Mouse (Mus musculus) midbrain, embryonic 11.5 days (tissue): ENCODE results near the gene Lim2. TPM values are rescaled to one million over a fixed set of nuclear protein-coding genes. Genes with fewer than 3 reads are reported as not detected.
"Not testable (repeated sequence)": the region's sequence is repeated elsewhere in the genome, so short reads cannot be mapped to it uniquely, and the experiment has no call there.

Experiments used
- ATAC-seq: fragments of 200-750 bp; cut with Nextera tagmentation; 2 replicates; pipeline ENCODE4 v1.8.0; 2017; ENCODE audit warnings: moderate TSS enrichment, moderate library complexity; ENCODE audit not compliant: low FRiP score
- DNase-seq: peaks from one replicate; pipeline ENCODE4 v3.0.0; 2015; ENCODE audit warnings: low spot score; ENCODE audit errors: missing footprints
- H3K27ac ChIP-seq: fragments of 300-500 bp; sonication (generic); 2 replicates; pipeline ENCODE4 v1.5.1; 2014; ENCODE audit warnings: low read depth, low read length
- H3K27me3 ChIP-seq: fragments of 300-500 bp; sonication (generic); 2 replicates; pipeline ENCODE4 v1.6.1; 2014; ENCODE audit warnings: mild to moderate bottlenecking, low read length, moderate library complexity, mixed read lengths; ENCODE audit not compliant: control insufficient read depth, insufficient read depth
- H3K36me3 ChIP-seq: fragments of 300-500 bp; sonication (generic); 2 replicates; pipeline ENCODE4 v1.6.1; 2014; ENCODE audit warnings: mild to moderate bottlenecking, low read length, moderate library complexity, mixed read lengths; ENCODE audit not compliant: control insufficient read depth, insufficient read depth
- H3K4me1 ChIP-seq: fragments of 300-500 bp; sonication (generic); 2 replicates; pipeline ENCODE4 v1.6.1; 2014; ENCODE audit warnings: low read length; ENCODE audit not compliant: control insufficient read depth, insufficient read depth
- H3K4me2 ChIP-seq: fragments of 300-500 bp; sonication (generic); 2 replicates; pipeline ENCODE4 v1.6.1; 2014; ENCODE audit warnings: mild to moderate bottlenecking, moderate library complexity
- H3K4me3 ChIP-seq: fragments of 300-500 bp; sonication (generic); 2 replicates; pipeline ENCODE4 v1.5.1; 2014; ENCODE audit warnings: low read depth, low read length
- H3K9ac ChIP-seq: fragments of 300-500 bp; sonication (generic); 2 replicates; pipeline ENCODE4 v1.6.1; 2014; ENCODE audit warnings: low read length
- H3K9me3 ChIP-seq: fragments of 300-500 bp; sonication (generic); 2 replicates; pipeline ENCODE4 v1.6.1; 2016; ENCODE audit warnings: low read length; ENCODE audit not compliant: control insufficient read depth
- WGBS: fragments of 180-500 bp; shearing (Covaris S2); extraction: QIAGEN DNeasy Blood & Tissue Kit; methylation state at CpG from one replicate; pipeline ENCODE4 v1.1.7; 2014; 5-methylcytosine and 5-hydroxymethylcytosine counted together
- polyA plus RNA-seq: library from polyadenylated mRNA; unstranded; fragments of >200 nt; fragmentation: Nextera tagmentation; extraction: Ambion mirVana; gene quantifications from 2 replicates; pipeline ENCODE4 v1.2.1, GENCODE M21; 2014

The Lim2 gene
- polyA plus RNA-seq, result 0.20 TPM in 1 of 2 replicates, not detected in the other

DNA sequence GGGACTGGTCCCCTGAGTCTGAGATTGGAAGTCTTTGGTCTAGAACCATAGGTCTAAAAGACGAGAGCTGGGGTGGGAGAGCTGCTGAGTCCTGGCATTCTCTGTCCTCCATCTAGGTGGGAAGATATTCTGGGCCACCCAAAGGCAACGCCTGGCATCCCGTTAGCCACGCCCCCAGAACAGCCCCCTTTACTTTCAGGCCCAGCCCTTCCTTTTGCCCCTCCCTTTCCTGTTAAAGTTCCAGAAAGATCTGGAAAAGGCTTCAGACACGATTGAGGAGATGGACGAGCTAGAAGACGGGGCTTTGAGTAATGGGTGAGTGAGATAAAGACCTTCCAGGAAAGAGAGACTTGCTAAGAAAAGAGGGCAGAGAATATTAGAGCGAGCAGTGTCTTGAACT is at the start of gene Lim2:
TSS of gene Lim2 (plus strand) at position 265 of the 400 bp plus-strand sequence.
- Histone ChIP-seq H3K4me1 (no peaks in the 10 kb centered on the region), H3K36me3 (no peaks in the 10 kb centered on the region), H3K9me3 (no peaks in the 10 kb centered on the region), H3K4me3 (no peak within 1 kb of the TSS), H3K27me3 (no peaks in the 10 kb centered on the region), H3K9ac (no peak within 1 kb of the TSS), H3K27ac (no peak within 1 kb of the TSS), H3K4me2 (no peak within 1 kb of the TSS)
- ATAC-seq (no peak), DNase-seq (no peak)
- 94% methylated on average over 8 of the region's 8 CpGs for WGBS

DNA sequence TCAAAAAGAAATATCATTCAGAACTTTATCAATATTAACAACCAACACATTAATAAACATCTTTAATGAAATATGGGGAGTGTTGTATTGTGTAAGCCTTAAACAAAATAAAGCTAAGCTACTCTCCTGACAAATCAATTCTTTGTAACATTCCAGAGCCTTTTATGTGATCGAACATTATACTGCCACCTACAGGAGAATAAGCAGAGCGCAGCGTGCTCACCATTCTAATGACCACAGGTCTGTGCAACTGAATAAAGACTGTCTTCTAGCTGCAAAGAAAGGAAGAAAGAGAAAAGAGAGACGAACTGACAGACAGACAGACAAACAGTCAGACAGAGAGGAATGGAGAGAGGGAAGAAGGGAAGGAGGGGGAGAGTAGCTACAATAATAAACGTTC is 49.2 kb upstream of the Lim2 start:
- ATAC-seq (no peak), DNase-seq (peak; percentile 89)
- 20% methylated on average over 5 of the region's 5 CpGs for WGBS

DNA sequence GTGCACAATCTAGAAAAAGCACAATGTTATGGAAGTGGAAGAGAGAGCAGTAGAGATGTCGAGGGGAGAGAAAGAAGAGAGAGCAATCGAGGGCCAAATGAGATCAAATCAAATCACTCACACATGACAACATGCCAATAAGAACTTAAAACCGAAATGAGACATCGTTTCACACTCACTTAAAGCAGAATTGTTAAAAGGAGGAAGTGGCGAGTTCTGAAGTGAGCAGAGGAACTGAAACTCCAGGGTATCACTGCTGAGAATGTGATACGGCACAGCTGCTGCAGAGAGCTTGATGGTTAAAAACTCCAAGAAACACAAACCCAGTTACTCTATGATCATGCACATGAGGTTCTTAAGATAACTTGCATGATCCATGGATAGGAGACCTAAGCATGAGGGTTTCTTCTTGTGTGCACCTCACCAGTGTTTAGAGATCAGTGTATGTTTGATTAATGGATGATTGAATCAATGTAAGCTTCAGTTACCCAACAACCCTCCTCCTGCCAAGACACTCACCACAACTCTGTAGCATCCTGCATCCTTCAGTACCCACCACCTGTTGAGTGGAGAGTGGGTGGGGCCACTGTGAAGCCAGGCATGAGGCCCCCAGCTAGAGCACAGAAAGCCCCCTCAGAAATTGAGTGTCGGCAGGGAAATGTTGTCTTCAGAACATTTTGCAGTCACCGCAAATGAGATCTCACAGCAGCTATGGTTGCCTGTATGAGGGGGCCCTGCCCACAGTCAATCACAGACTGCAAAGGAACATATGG is 34.9 kb upstream of the Lim2 start:
- no peaks in the 10 kb centered on the region for H3K36me3 ChIP-seq
- H3K4me1 ChIP-seq, result no peaks in the 10 kb centered on the region
- H3K27ac ChIP-seq, result no peak overlapping the region
- H3K4me3 ChIP-seq, result no peak overlapping the region
- H3K9ac ChIP-seq, result no peak overlapping the region
- ATAC-seq, result no peak
- H3K9me3 ChIP-seq, result no peaks in the 10 kb centered on the region
- WGBS, result 85% methylated on average over 8 of the region's 8 CpGs
- no peaks in the 10 kb centered on the region for H3K27me3 ChIP-seq
- no peak overlapping the region for H3K4me2 ChIP-seq
- no peak for DNase-seq

More for the DNA sequence above, 49.2 kb upstream of the Lim2 start:
- H3K36me3 ChIP-seq, result no peaks in the 10 kb centered on the region
- no peak overlapping the region for H3K4me3 ChIP-seq
- no peaks in the 10 kb centered on the region for H3K4me1 ChIP-seq
- no peak overlapping the region for H3K27ac ChIP-seq
- no peaks in the 10 kb centered on the region for H3K9me3 ChIP-seq
- H3K9ac ChIP-seq, result no peak overlapping the region
- H3K4me2 ChIP-seq, result no peak overlapping the region
- no peaks in the 10 kb centered on the region for H3K27me3 ChIP-seq

DNA sequence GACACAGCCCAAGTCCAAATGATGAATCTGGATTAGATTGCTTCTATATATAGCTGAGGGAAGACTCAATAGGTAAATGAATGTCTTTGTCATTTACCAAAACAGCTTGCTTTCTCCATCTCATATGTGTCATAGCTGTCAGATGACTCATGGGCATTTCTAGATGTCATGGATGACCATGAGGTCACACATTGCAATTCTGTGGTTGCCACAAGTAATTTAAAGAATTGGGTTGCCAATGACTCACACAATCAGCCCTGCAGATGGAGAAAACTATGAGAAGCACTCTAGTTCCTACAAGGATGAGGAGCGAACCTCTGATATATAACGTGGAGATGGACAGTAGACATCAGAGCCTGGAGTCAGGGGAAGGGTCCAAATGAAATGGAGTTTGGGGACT is 28.0 kb upstream of the Lim2 start:
- Histone ChIP-seq H3K4me1 (no peaks in the 10 kb centered on the region), H3K27me3 (no peaks in the 10 kb centered on the region), H3K36me3 (no peaks in the 10 kb centered on the region), H3K4me2 (no peak overlapping the region), H3K4me3 (no peak overlapping the region), H3K27ac (no peak overlapping the region), H3K9me3 (no peaks in the 10 kb centered on the region), H3K9ac (no peak overlapping the region)
- DNase-seq (no peak), ATAC-seq (no peak)
- 79% methylated on average over 2 of the region's 2 CpGs for WGBS

DNA sequence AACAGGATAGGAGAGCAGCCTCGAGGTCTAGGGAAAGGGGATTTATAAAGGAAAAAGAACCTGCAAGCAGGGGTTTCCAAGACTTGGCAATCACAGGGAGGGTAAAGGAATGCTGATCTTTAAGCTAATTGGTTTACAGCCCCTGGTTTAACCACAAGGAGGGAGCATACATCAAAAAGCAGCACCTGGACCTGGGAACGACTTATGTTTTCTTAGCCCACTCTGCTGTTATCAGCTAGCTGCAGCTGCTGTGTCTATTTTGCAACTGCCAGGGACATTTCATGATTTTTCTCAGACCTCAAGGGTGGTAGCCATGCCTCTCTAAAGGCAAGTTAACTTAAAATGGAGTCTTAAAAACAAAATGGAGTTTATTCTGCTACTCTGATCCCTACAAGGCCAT is 24.8 kb upstream of the Lim2 start:
- WGBS, result 57% methylated on average over 2 of the region's 2 CpGs
- no peak overlapping the region for H3K9ac ChIP-seq

DNA sequence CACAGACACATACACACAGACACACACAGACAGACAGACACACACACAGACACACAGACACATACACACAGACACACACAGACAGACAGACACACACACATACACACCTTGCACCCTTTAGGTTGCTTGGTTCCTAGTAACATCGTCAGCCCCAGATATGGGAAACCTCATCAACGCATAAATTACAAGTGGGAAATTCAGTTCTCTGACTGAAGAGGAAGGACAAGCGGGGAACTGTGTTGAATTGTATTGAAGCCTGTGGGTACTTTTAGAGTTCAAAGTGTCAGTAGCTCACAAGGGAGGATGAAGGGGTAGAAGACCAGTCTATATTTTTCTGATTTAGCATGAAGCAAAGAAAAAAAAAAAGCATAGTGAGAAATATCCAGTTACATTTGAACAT is 19.9 kb upstream of the Lim2 start:
- Histone ChIP-seq H3K9me3 (no peaks in the 10 kb centered on the region), H3K36me3 (no peaks in the 10 kb centered on the region), H3K27ac (no peak overlapping the region), H3K4me2 (no peak overlapping the region), H3K27me3 (no peaks in the 10 kb centered on the region), H3K4me1 (no peaks in the 10 kb centered on the region), H3K4me3 (no peak overlapping the region), H3K9ac (no peak overlapping the region)
- ATAC-seq, result no peak
- no peak for DNase-seq
- WGBS, result 82% methylated on average over 3 of the region's 3 CpGs

More for the DNA sequence above, 24.8 kb upstream of the Lim2 start:
- Histone ChIP-seq H3K4me2 (no peak overlapping the region), H3K4me3 (no peak overlapping the region), H3K4me1 (no peaks in the 10 kb centered on the region), H3K27me3 (no peaks in the 10 kb centered on the region), H3K27ac (no peak overlapping the region), H3K36me3 (no peaks in the 10 kb centered on the region), H3K9me3 (no peaks in the 10 kb centered on the region)
- DNase-seq (no peak), ATAC-seq (no peak)

DNA sequence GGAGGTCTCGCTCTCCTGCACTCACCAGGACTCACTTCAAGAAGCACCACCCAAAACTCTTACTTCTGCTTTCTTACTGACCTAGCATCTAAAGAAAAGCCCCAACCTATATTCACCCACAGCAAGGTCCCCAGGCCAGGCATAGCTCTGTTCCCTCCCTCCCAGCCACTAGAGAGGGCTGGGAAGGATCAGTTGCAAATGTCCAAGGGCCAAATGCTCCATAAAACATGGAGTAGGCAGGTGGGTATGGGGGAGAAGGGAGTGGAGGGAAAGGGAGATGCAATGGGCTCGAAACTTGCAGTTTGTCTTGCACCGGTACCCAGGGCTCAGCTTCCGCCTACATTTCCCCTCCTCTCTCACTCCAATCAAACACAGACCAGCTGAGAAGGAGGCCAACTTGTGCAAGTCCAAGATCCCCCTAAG is 19.3 kb upstream of the Lim2 start, which contains the start of gene Siglecg:
TSS of gene Siglecg (plus strand) at position 74 of the 423 bp plus-strand sequence.
- DNase-seq (no peak), ATAC-seq (no peak)
- H3K4me2 ChIP-seq, result no peak within 1 kb of the TSS
- H3K4me3 ChIP-seq, result no peak within 1 kb of the TSS
- no peaks in the 10 kb centered on the region for H3K27me3 ChIP-seq
- 73% methylated on average over 4 of the region's 4 CpGs for whole genome bisulfite sequencing
- H3K27ac ChIP-seq, result no peak within 1 kb of the TSS
- H3K9ac ChIP-seq, result no peak within 1 kb of the TSS
- H3K36me3 ChIP-seq, result no peaks in the 10 kb centered on the region
- H3K9me3 ChIP-seq, result no peaks in the 10 kb centered on the region
- no peaks in the 10 kb centered on the region for H3K4me1 ChIP-seq

DNA sequence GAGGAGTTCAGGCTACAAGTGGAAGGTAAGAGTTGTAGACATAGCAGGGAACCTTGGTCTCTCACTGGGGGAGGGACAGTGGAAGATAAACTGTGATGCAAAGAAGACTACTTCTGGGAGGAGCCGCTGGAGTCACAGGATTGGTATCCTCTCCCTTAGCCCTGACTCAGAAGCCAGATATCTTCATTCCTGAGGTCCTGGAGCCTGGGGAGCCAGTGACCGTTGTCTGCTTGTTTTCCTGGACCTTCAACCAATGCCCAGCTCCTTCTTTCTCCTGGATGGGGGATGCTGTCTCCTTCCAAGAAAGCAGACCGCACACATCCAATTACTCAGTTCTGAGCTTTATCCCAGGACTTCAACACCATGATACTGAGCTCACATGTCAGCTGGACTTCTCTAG is 18.4 kb upstream of the Lim2 start:
- WGBS, result 84% methylated on average over 3 of the region's 3 CpGs
- H3K27ac ChIP-seq, result no peak overlapping the region
- H3K4me3 ChIP-seq, result no peak overlapping the region
- ATAC-seq (no peak), DNase-seq (no peak)
- H3K9ac ChIP-seq, result no peak overlapping the region
- no peaks in the 10 kb centered on the region for H3K36me3 ChIP-seq
- no peaks in the 10 kb centered on the region for H3K4me1 ChIP-seq
- no peaks in the 10 kb centered on the region for H3K27me3 ChIP-seq
- H3K4me2 ChIP-seq, result no peak overlapping the region
- no peaks in the 10 kb centered on the region for H3K9me3 ChIP-seq

DNA sequence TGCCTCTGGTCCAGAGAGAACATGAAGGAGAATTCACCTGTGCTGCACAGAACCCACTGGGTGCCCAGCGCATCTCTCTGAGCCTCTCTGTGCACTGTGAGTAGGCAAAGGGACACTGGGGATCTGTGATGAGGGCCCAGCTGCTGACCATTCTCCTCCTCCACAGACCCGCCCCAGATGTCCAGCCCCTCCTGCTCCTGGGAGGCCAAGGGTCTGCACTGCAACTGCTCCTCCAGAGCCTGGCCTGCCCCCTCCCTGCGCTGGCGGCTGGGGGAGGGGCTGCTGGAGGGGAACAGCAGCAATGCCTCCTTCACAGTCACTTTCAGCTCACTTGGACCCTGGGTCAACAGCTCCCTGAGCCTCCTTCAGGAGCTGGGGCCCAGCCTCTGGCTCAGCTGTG is 15.7 kb upstream of the Lim2 start:
- H3K4me3 ChIP-seq, H3K9me3 ChIP-seq, H3K9ac ChIP-seq, H3K27ac ChIP-seq, H3K27me3 ChIP-seq, H3K4me1 ChIP-seq, DNase-seq, H3K4me2 ChIP-seq, H3K36me3 ChIP-seq: not testable (repeated sequence)
- WGBS, result 36% methylated on average over 4 of the region's 4 CpGs
- ATAC-seq, result 0 out of 2 replicates have a peak, but pooled peaks have one; percentile 16
